Mouse (Mus musculus): ENCODE measurements around the gene Aplf. TPM values are rescaled to one million over a fixed set of nuclear protein-coding genes. Genes with fewer than 3 reads are reported as not detected.
A peak's percentile ranks its signal among the peaks of the same experiment; 100 is the strongest.

Gene Aplf
- polyA plus RNA-seq, 1 experiment, result 5.8 TPM

- TF ChIP-seq FOSL1 (IDR thresholded peaks at IDR 0.05; ENCODE audit: insufficient read depth, low read length, poor library complexity, severe bottlenecking), result no peak
- no peak for TF ChIP-seq USF1 (IDR thresholded peaks at IDR 0.05; ENCODE audit: low read depth)
- no peak for TF ChIP-seq MAX (IDR thresholded peaks at IDR 0.05)
- no peak for TF ChIP-seq MYOD1 (IDR thresholded peaks at IDR 0.05; ENCODE audit: control insufficient read depth, insufficient read length, low read depth)
- TF ChIP-seq MYOG (IDR thresholded peaks at IDR 0.05; ENCODE audit: control insufficient read depth, extremely low read depth, insufficient read length), result no peak
- no peak for TF ChIP-seq CEBPB (IDR thresholded peaks at IDR 0.05; ENCODE audit: low read depth)
- no peak for TF ChIP-seq CTCF (IDR thresholded peaks at IDR 0.05; ENCODE audit: control insufficient read depth, insufficient read depth, insufficient read length)
- Histone ChIP-seq H3ac (ENCODE audit: control insufficient read depth, insufficient read length, low read depth) (no peak overlapping the region), H3K79me2 (ENCODE audit: control insufficient read depth, insufficient read depth) (no peaks in the 10 kb centered on the region), H3K4me3 (ENCODE audit: insufficient read depth, poor library complexity, severe bottlenecking) (no peak overlapping the region), H3K27me3 (ENCODE audit: control insufficient read depth, insufficient read depth, insufficient read length) (no peaks in the 10 kb centered on the region), H3K36me3 (ENCODE audit: control insufficient read depth, insufficient read depth) (no peaks in the 10 kb centered on the region), H3K79me3 (ENCODE audit: low read depth) (no peaks in the 10 kb centered on the region)
Measured at GRCm38 (mm10) chr6:87589718-87590393, 82.1 kb downstream of the Aplf start.

- Histone ChIP-seq H3K79me3 (ENCODE audit: low read depth) (no peaks in the 10 kb centered on the region), H3K36me3 (ENCODE audit: control insufficient read depth, insufficient read depth) (no peaks in the 10 kb centered on the region), H3K79me2 (ENCODE audit: control insufficient read depth, insufficient read depth) (no peaks in the 10 kb centered on the region), H3ac (ENCODE audit: control insufficient read depth, insufficient read length, low read depth) (no peak overlapping the region), H3K27me3 (ENCODE audit: control insufficient read depth, insufficient read depth, insufficient read length) (no peaks in the 10 kb centered on the region), H3K4me3 (ENCODE audit: insufficient read depth, poor library complexity, severe bottlenecking) (no peak overlapping the region)
- TF ChIP-seq MYOG (IDR thresholded peaks at IDR 0.05; ENCODE audit: control insufficient read depth, extremely low read depth, insufficient read length) (no peak), CEBPB (IDR thresholded peaks at IDR 0.05; ENCODE audit: low read depth) (no peak), FOSL1 (IDR thresholded peaks at IDR 0.05; ENCODE audit: insufficient read depth, low read length, poor library complexity, severe bottlenecking) (no peak), USF1 (IDR thresholded peaks at IDR 0.05; ENCODE audit: low read depth) (no peak), MYOD1 (IDR thresholded peaks at IDR 0.05; ENCODE audit: control insufficient read depth, insufficient read length, low read depth) (no peak)
Measured at GRCm38 (mm10) chr6:87583991-87584390, 88.0 kb downstream of the Aplf start.

- H3ac ChIP-seq (ENCODE audit: control insufficient read depth, insufficient read length, low read depth), result no peak overlapping the region
- no peak overlapping the region for H3K4me3 ChIP-seq (ENCODE audit: insufficient read depth, poor library complexity, severe bottlenecking)
Measured at GRCm38 (mm10) chr6:87583183-87583611, 88.8 kb downstream of the Aplf start.

GRCm38 (mm10) chr6:87582456-87582855, 89.5 kb downstream of the Aplf start:
- Histone ChIP-seq H3K36me3 (ENCODE audit: control insufficient read depth, insufficient read depth) (no peaks in the 10 kb centered on the region), H3K4me3 (ENCODE audit: insufficient read depth, poor library complexity, severe bottlenecking) (no peak overlapping the region), H3K79me3 (ENCODE audit: low read depth) (no peaks in the 10 kb centered on the region), H3K79me2 (ENCODE audit: control insufficient read depth, insufficient read depth) (no peaks in the 10 kb centered on the region), H3K27me3 (ENCODE audit: control insufficient read depth, insufficient read depth, insufficient read length) (no peaks in the 10 kb centered on the region), H3ac (ENCODE audit: control insufficient read depth, insufficient read length, low read depth) (no peak overlapping the region)
- TF ChIP-seq MAX (IDR thresholded peaks at IDR 0.05) (no peak), USF1 (IDR thresholded peaks at IDR 0.05; ENCODE audit: low read depth) (peak; percentile 36), CTCF (IDR thresholded peaks at IDR 0.05; ENCODE audit: control insufficient read depth, insufficient read depth, insufficient read length) (no peak), FOSL1 (IDR thresholded peaks at IDR 0.05; ENCODE audit: insufficient read depth, low read length, poor library complexity, severe bottlenecking) (peak; percentile 86), CEBPB (IDR thresholded peaks at IDR 0.05; ENCODE audit: low read depth) (no peak), MYOD1 (IDR thresholded peaks at IDR 0.05; ENCODE audit: control insufficient read depth, insufficient read length, low read depth) (peak; percentile 83), MYOG (IDR thresholded peaks at IDR 0.05; ENCODE audit: control insufficient read depth, extremely low read depth, insufficient read length) (no peak)

More at GRCm38 (mm10) chr6:87583183-87583611, 88.8 kb downstream of the Aplf start:
- Histone ChIP-seq H3K36me3 (ENCODE audit: control insufficient read depth, insufficient read depth) (no peaks in the 10 kb centered on the region), H3K79me2 (ENCODE audit: control insufficient read depth, insufficient read depth) (no peaks in the 10 kb centered on the region), H3K27me3 (ENCODE audit: control insufficient read depth, insufficient read depth, insufficient read length) (no peaks in the 10 kb centered on the region), H3K79me3 (ENCODE audit: low read depth) (no peaks in the 10 kb centered on the region)
- TF ChIP-seq FOSL1 (IDR thresholded peaks at IDR 0.05; ENCODE audit: insufficient read depth, low read length, poor library complexity, severe bottlenecking) (no peak), CEBPB (IDR thresholded peaks at IDR 0.05; ENCODE audit: low read depth) (no peak), MAX (IDR thresholded peaks at IDR 0.05) (no peak), USF1 (IDR thresholded peaks at IDR 0.05; ENCODE audit: low read depth) (no peak), CTCF (IDR thresholded peaks at IDR 0.05; ENCODE audit: control insufficient read depth, insufficient read depth, insufficient read length) (no peak), MYOD1 (IDR thresholded peaks at IDR 0.05; ENCODE audit: control insufficient read depth, insufficient read length, low read depth) (no peak), MYOG (IDR thresholded peaks at IDR 0.05; ENCODE audit: control insufficient read depth, extremely low read depth, insufficient read length) (no peak)

- H3K4me3 ChIP-seq (ENCODE audit: insufficient read depth, poor library complexity, severe bottlenecking), result no peak overlapping the region
- no peaks in the 10 kb centered on the region for H3K36me3 ChIP-seq (ENCODE audit: control insufficient read depth, insufficient read depth)
- no peak overlapping the region for H3ac ChIP-seq (ENCODE audit: control insufficient read depth, insufficient read length, low read depth)
- H3K27me3 ChIP-seq (ENCODE audit: control insufficient read depth, insufficient read depth, insufficient read length), result no peaks in the 10 kb centered on the region
- TF ChIP-seq MYOG (IDR thresholded peaks at IDR 0.05; ENCODE audit: control insufficient read depth, extremely low read depth, insufficient read length), result no peak
- no peak for TF ChIP-seq FOSL1 (IDR thresholded peaks at IDR 0.05; ENCODE audit: insufficient read depth, low read length, poor library complexity, severe bottlenecking)
- no peak for TF ChIP-seq USF1 (IDR thresholded peaks at IDR 0.05; ENCODE audit: low read depth)
- TF ChIP-seq MYOD1 (IDR thresholded peaks at IDR 0.05; ENCODE audit: control insufficient read depth, insufficient read length, low read depth), result no peak
- no peak for TF ChIP-seq CTCF (IDR thresholded peaks at IDR 0.05; ENCODE audit: control insufficient read depth, insufficient read depth, insufficient read length)
- TF ChIP-seq CEBPB (IDR thresholded peaks at IDR 0.05; ENCODE audit: low read depth), result no peak
- no peak for TF ChIP-seq MAX (IDR thresholded peaks at IDR 0.05)
- no peaks in the 10 kb centered on the region for H3K79me3 ChIP-seq (ENCODE audit: low read depth)
- no peaks in the 10 kb centered on the region for H3K79me2 ChIP-seq (ENCODE audit: control insufficient read depth, insufficient read depth)
Measured at GRCm38 (mm10) chr6:87581581-87581980, 90.4 kb downstream of the Aplf start.
